Mouse (Mus musculus) layer of hippocampus, adult 2 months (tissue): ENCODE measurements around the gene Ccdc63. TPM values are rescaled to one million over a fixed set of nuclear protein-coding genes. Genes with fewer than 3 reads are reported as not detected.
"Not testable (repeated sequence)": the region's sequence is repeated elsewhere in the genome, so short reads cannot be mapped to it uniquely, and the experiment has no call there.

Experiments used
- DNase-seq, 2 experiments: peaks; one replicate each; pipeline ENCODE4 v3.0.0; 2022; ENCODE audit warnings: low spot score in 2 of 2
- H3K27ac ChIP-seq: fragments of 200-600 bp; 2 replicates; pipeline ENCODE4 v1.8.1; 2022
- H3K4me3 ChIP-seq: fragments of 200-600 bp; 2 replicates; pipeline ENCODE4 v1.8.1; 2022; ENCODE audit warnings: mild to moderate bottlenecking
- CTCF ChIP-seq: fragments of 200-600 bp; conservative IDR thresholded peaks from 2 replicates; pipeline ENCODE4 v1.8.1; 2022; ENCODE audit warnings: antibody characterized with exemption, mild to moderate bottlenecking, moderate library complexity
- total RNA-seq, 2 experiments: library from RNA; stranded (reverse); gene quantifications; 2 replicates each; pipeline ENCODE4 v1.2.3; 2021

Gene Ccdc63
- total RNA-seq, 2 experiments from 2014 or later = 0.39 to 1.2 TPM

DNA sequence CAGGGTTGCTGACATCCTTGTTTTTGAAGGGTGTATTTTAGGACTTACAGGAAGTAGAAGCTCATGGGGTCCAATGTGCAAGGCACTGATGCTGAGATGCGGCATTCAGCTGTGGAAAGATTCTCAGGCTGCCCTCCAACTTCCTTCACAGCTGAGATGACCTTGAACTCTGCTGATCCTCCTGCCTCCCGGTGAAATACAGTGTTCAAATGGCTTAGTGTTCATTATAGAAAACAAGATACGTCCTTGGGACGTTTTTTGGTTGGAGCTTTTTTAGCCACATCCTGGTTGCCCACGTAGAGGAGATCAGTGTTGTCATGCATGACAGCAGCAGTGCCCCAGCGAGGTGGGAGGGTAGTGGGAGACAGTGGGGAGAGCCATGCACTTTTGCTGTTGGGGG lies 22.6 kb upstream of the Ccdc63 start:
- H3K4me3 ChIP-seq = peak overlapping the region; percentile 11; the same call in 1 of the 2 replicates
- no peak for TF ChIP-seq CTCF
- no peak for DNase-seq
- peak overlapping the region; percentile 76 for H3K27ac ChIP-seq

- DNase-seq = no peak
- TF ChIP-seq CTCF = no peak
- H3K4me3 ChIP-seq = peak overlapping the region; percentile 98
- peak overlapping the region; percentile 92 for H3K27ac ChIP-seq
These were observed 18.2 kb upstream of the Ccdc63 start for GRCm38 (mm10) chr5:122158557-122159515.

DNA sequence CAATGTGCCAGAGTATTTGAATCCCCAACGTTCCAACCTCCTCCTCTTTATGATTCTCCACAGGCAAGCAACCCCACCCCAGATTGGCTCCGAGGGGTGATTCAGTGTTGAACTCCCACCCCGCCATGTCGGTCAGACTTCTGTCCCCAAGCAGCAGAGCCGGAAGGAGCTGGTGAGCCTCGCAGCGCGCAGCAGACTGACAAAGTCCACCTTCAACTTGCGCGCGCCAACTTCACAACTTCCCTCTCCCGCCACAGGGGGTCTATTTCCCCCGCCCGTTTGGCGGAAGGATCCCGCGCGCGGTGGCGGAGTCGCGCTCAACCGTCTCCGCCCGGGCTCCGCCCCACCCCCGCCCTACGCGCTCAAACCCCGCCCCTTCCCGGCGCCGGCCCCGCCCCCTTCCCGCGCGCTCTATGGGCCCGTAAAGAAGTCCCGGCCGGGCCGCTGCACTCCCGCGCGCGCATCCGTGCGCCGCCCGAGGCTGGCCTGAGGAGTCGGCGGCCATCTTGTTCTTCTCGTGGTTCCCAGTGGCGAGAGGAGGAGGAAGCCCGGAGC lies 17.3 kb upstream of the Ccdc63 start, which contains the start of gene Ppp1cc:
TSS of gene Ppp1cc (plus strand) at position 452 of the 555 bp plus-strand sequence.
- DNase-seq = peak; percentile 88 to 92
- peak within 1 kb of the TSS; percentile 92 for H3K27ac ChIP-seq
- TF ChIP-seq CTCF = peak; percentile 64
- peak within 1 kb of the TSS; percentile 98 for H3K4me3 ChIP-seq

DNA sequence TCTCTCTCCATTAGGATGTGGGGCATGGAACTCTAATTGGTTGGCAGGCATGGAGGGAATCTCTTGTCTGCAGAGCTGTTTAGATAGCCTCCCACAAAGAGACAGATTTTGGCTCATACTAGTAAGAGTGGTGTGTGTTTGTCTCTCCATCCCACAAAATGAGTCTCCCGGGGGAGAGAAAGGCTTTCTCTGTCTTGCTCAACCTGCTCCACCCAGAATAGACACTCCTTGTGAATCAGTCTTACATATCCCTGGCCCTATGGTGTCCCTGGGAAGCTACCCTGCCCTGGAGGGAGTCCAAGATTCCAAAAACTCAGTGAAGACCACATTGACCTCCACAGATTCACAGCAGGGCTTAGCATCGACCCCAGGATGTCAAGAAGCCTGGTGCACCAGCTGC lies 15.9 kb upstream of the Ccdc63 start:
- no peak for DNase-seq
- Histone ChIP-seq H3K4me3 (no peak overlapping the region), H3K27ac (no peak overlapping the region)
- TF ChIP-seq CTCF = no peak

GRCm38 (mm10) chr5:122155613-122156012 lies 15.0 kb upstream of the Ccdc63 start:
- no peak overlapping the region for H3K27ac ChIP-seq
- TF ChIP-seq CTCF = no peak
- H3K4me3 ChIP-seq = no peak overlapping the region
- no peak for DNase-seq

- Histone ChIP-seq H3K27ac (no peak overlapping the region), H3K4me3 (no peak overlapping the region)
- TF ChIP-seq CTCF = no peak
- no peak for DNase-seq
These were observed 14.2 kb upstream of the Ccdc63 start for GRCm38 (mm10) chr5:122154782-122155181.

GRCm38 (mm10) chr5:122154006-122154405 lies 13.4 kb upstream of the Ccdc63 start:
- H3K27ac ChIP-seq = no peak overlapping the region
- no peak overlapping the region for H3K4me3 ChIP-seq
- TF ChIP-seq CTCF = no peak
- no peak for DNase-seq

- not testable (repeated sequence) for H3K27ac ChIP-seq, H3K4me3 ChIP-seq, DNase-seq
These were observed 11.9 kb upstream of the Ccdc63 start for GRCm38 (mm10) chr5:122152508-122152907.

- Histone ChIP-seq H3K27ac (no peak overlapping the region), H3K4me3 (no peak overlapping the region)
- DNase-seq = no peak
- no peak for TF ChIP-seq CTCF
These were observed 8.6 kb upstream of the Ccdc63 start for GRCm38 (mm10) chr5:122149259-122149658.

- no peak for TF ChIP-seq CTCF
- no peak for DNase-seq
- Histone ChIP-seq H3K4me3 (no peak overlapping the region), H3K27ac (no peak overlapping the region)
These were observed 7.5 kb upstream of the Ccdc63 start for GRCm38 (mm10) chr5:122148107-122148506.

DNA sequence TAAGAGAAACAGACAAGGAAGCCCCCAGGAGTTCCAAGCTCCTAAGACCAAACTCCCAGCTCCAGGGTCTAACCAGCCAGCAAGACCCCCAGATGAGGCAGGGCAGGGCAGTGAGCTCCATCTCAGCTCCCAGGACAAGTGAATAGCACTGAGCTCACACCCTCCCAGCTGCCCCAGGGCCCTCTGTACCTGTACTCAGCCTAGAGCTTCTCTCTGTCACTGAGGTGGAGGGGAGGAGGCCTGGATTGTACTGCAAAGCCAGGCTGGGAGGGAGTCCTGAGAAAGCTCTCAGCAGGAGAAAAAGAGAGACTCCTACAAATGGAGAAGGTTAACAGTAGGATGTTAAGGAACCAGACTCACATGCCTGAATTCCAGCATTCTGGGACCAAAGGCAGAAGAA lies 6.0 kb upstream of the Ccdc63 start:
- peak overlapping the region; percentile 49 for H3K27ac ChIP-seq
- no peak overlapping the region for H3K4me3 ChIP-seq
- DNase-seq = no peak
- TF ChIP-seq CTCF = no peak

GRCm38 (mm10) chr5:122146056-122146580 lies 5.5 kb upstream of the Ccdc63 start:
- Histone ChIP-seq H3K4me3 (no peak overlapping the region), H3K27ac (peak overlapping the region; percentile 49)
- no peak for TF ChIP-seq CTCF
- no peak for DNase-seq

DNA sequence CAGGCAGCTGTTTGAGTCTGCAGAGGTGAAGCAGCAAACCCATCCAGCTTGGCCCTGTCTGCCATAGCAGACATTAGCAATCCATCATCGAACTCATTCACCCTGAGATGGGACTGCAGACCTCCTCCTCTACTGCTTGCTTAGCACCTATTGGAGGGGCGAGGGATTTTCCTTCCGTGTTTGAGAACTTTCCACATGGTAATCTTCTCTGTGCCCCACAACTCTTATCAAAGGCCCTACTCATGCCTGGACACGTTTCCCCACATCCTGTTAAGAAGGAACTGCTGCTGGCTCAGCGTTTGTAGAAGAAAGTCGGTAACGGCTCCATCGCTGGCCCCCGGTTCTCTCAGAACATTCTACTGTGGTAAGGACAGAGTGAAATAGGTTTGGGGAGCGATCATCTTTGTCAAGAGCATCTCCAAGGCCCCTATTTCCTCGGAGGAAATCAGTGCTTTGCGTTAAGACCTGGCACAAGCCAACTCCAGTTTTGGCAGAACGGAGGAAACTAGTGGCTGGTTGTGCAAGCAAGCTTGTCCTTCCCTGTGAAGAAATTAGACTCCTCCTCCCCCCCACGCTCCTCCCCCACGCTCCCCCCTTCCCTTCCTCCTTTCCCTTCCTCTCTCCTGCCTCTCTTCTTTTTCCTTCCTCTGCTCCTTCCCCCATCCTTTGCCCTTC lies 4.9 kb upstream of the Ccdc63 start:
- DNase-seq = no peak
- peak overlapping the region; percentile 68; the same call in 1 of the 2 replicates for H3K27ac ChIP-seq
- peak overlapping the region; percentile 20; the same call in 1 of the 2 replicates for H3K4me3 ChIP-seq
- TF ChIP-seq CTCF = no peak
